Mouse (Mus musculus) heart, embryonic 10.5 days (tissue): ENCODE measurements at regions not wholly inside any gene's neighbourhood (a gene's known extent, or its start where the extent isn't known, plus 50 kb on each side); places are given as distances from the start of the nearest gene placed in this dataset.

Source experiments
- DNase-seq: peaks from one replicate; pipeline ENCODE4 v3.0.0-alpha.2; 2017; ENCODE audit warnings: low spot score
- H3K27ac ChIP-seq: fragments of 300-500 bp; sonication (generic); 2 replicates; pipeline ENCODE4 v1.5.1; 2016; ENCODE audit warnings: mild to moderate bottlenecking
- H3K27me3 ChIP-seq: fragments of 300-500 bp; sonication (generic); 2 replicates; pipeline ENCODE4 v1.6.1; 2016; ENCODE audit warnings: mild to moderate bottlenecking; ENCODE audit not compliant: poor library complexity, insufficient read depth, severe bottlenecking
- H3K36me3 ChIP-seq: fragments of 300-500 bp; sonication (generic); 2 replicates; pipeline ENCODE4 v1.6.1; 2016; ENCODE audit warnings: mild to moderate bottlenecking, moderate library complexity
- H3K4me1 ChIP-seq: fragments of 300-500 bp; sonication (generic); 2 replicates; pipeline ENCODE4 v1.6.1; 2016; ENCODE audit warnings: mild to moderate bottlenecking
- H3K4me3 ChIP-seq: fragments of 300-500 bp; sonication (generic); 2 replicates; pipeline ENCODE4 v1.5.1; 2016; ENCODE audit warnings: mild to moderate bottlenecking, moderate library complexity
- H3K9me3 ChIP-seq: fragments of 300-500 bp; sonication (generic); 2 replicates; pipeline ENCODE4 v1.6.1; 2016; ENCODE audit warnings: mild to moderate bottlenecking, moderate library complexity
- WGBS: fragments of 180-500 bp; shearing (Covaris S2); methylation state at CpG from one replicate; pipeline ENCODE4 v1.1.7; 2016; 5-methylcytosine and 5-hydroxymethylcytosine counted together

- H3K4me1 ChIP-seq, result no peaks in the 10 kb centered on the region
- no peaks in the 10 kb centered on the region for H3K9me3 ChIP-seq
- no peaks in the 10 kb centered on the region for H3K36me3 ChIP-seq
- DNase-seq, result no peak
- H3K4me3 ChIP-seq, result no peak overlapping the region
- H3K27ac ChIP-seq, result no peak overlapping the region
- no peaks in the 10 kb centered on the region for H3K27me3 ChIP-seq
- WGBS, result 92% methylated on average over 1 of the region's 1 CpGs
Measured at GRCm38 (mm10) chr12:35758916-35759315, 166.5 kb upstream of the Agr3 start.

- Histone ChIP-seq H3K27ac (no peak overlapping the region), H3K36me3 (no peaks in the 10 kb centered on the region), H3K4me3 (no peak overlapping the region), H3K4me1 (no peaks in the 10 kb centered on the region), H3K9me3 (no peaks in the 10 kb centered on the region), H3K27me3 (no peaks in the 10 kb centered on the region)
- DNase-seq, result no peak
- 79% methylated on average over 4 of the region's 4 CpGs for WGBS
Measured at GRCm38 (mm10) chr12:35755159-35755558, 170.3 kb upstream of the Agr3 start.

- Histone ChIP-seq H3K27me3 (no peaks in the 10 kb centered on the region), H3K4me3 (no peak overlapping the region), H3K36me3 (no peaks in the 10 kb centered on the region), H3K9me3 (no peaks in the 10 kb centered on the region), H3K27ac (no peak overlapping the region), H3K4me1 (no peaks in the 10 kb centered on the region)
- DNase-seq, result no peak
- 74% methylated on average over 3 of the region's 3 CpGs for WGBS
Measured at GRCm38 (mm10) chr12:35747997-35748396, 177.4 kb upstream of the Agr3 start.

GRCm38 (mm10) chr12:35746691-35747299 lies 178.6 kb upstream of the Agr3 start:
- Histone ChIP-seq H3K4me3 (no peak overlapping the region), H3K4me1 (no peaks in the 10 kb centered on the region), H3K27ac (no peak overlapping the region), H3K27me3 (no peaks in the 10 kb centered on the region), H3K9me3 (no peaks in the 10 kb centered on the region), H3K36me3 (no peaks in the 10 kb centered on the region)
- DNase-seq, result no peak
- 56% methylated on average over 3 of the region's 3 CpGs for WGBS

GRCm38 (mm10) chr12:35742729-35743128 lies 182.7 kb upstream of the Agr3 start:
- H3K4me3 ChIP-seq, result no peak overlapping the region
- no peak overlapping the region for H3K27ac ChIP-seq
- H3K36me3 ChIP-seq, result no peaks in the 10 kb centered on the region
- 49% methylated on average over 1 of the region's 1 CpGs for WGBS
- H3K27me3 ChIP-seq, result no peaks in the 10 kb centered on the region
- no peak for DNase-seq
- no peaks in the 10 kb centered on the region for H3K9me3 ChIP-seq
- H3K4me1 ChIP-seq, result no peaks in the 10 kb centered on the region

GRCm38 (mm10) chr12:35736427-35736826 lies 189.0 kb upstream of the Agr3 start:
- no peaks in the 10 kb centered on the region for H3K4me1 ChIP-seq
- H3K27ac ChIP-seq, result no peak overlapping the region
- WGBS, result 47% methylated on average over 2 of the region's 2 CpGs
- no peaks in the 10 kb centered on the region for H3K36me3 ChIP-seq
- H3K27me3 ChIP-seq, result no peaks in the 10 kb centered on the region
- no peak overlapping the region for H3K4me3 ChIP-seq
- no peak for DNase-seq
- H3K9me3 ChIP-seq, result no peaks in the 10 kb centered on the region

- Histone ChIP-seq H3K27ac (no peak overlapping the region), H3K9me3 (no peaks in the 10 kb centered on the region), H3K4me3 (no peak overlapping the region), H3K27me3 (no peaks in the 10 kb centered on the region), H3K4me1 (no peaks in the 10 kb centered on the region), H3K36me3 (no peaks in the 10 kb centered on the region)
- no peak for DNase-seq
- 60% methylated on average over 2 of the region's 2 CpGs for WGBS
Measured at GRCm38 (mm10) chr12:35735002-35735401, 190.4 kb upstream of the Agr3 start.

- Histone ChIP-seq H3K36me3 (no peaks in the 10 kb centered on the region), H3K27ac (no peak overlapping the region), H3K4me1 (no peaks in the 10 kb centered on the region), H3K9me3 (no peaks in the 10 kb centered on the region), H3K4me3 (no peak overlapping the region), H3K27me3 (no peaks in the 10 kb centered on the region)
- DNase-seq, result no peak
- 92% methylated on average over 1 of the region's 1 CpGs for WGBS
Measured at GRCm38 (mm10) chr12:35734371-35734770, 191.0 kb upstream of the Agr3 start.

- Histone ChIP-seq H3K36me3 (no peaks in the 10 kb centered on the region), H3K4me3 (no peak overlapping the region), H3K4me1 (no peaks in the 10 kb centered on the region), H3K27me3 (no peaks in the 10 kb centered on the region), H3K27ac (no peak overlapping the region), H3K9me3 (no peaks in the 10 kb centered on the region)
- WGBS, result 85% methylated on average over 2 of the region's 2 CpGs
- no peak for DNase-seq
Measured at GRCm38 (mm10) chr12:35733580-35733979, 191.8 kb upstream of the Agr3 start.

GRCm38 (mm10) chr12:35725910-35726309 lies 191.1 kb upstream of the Ahr start:
- DNase-seq, result no peak
- Histone ChIP-seq H3K9me3 (no peaks in the 10 kb centered on the region), H3K36me3 (no peaks in the 10 kb centered on the region), H3K27me3 (no peaks in the 10 kb centered on the region), H3K27ac (no peak overlapping the region), H3K4me3 (no peak overlapping the region), H3K4me1 (no peaks in the 10 kb centered on the region)
- 91% methylated on average over 1 of the region's 1 CpGs for WGBS

GRCm38 (mm10) chr12:35724132-35724531 lies 189.3 kb upstream of the Ahr start:
- no peak for DNase-seq
- Histone ChIP-seq H3K4me1 (no peaks in the 10 kb centered on the region), H3K27me3 (no peaks in the 10 kb centered on the region), H3K36me3 (no peaks in the 10 kb centered on the region), H3K27ac (no peak overlapping the region), H3K4me3 (no peak overlapping the region), H3K9me3 (no peaks in the 10 kb centered on the region)
- 68% methylated on average over 4 of the region's 4 CpGs for WGBS

- Histone ChIP-seq H3K9me3 (no peaks in the 10 kb centered on the region), H3K4me3 (no peak overlapping the region), H3K27ac (no peak overlapping the region), H3K36me3 (no peaks in the 10 kb centered on the region), H3K27me3 (no peaks in the 10 kb centered on the region), H3K4me1 (no peaks in the 10 kb centered on the region)
- WGBS, result 80% methylated on average over 4 of the region's 4 CpGs
- no peak for DNase-seq
Measured at GRCm38 (mm10) chr12:35712671-35713070, 177.8 kb upstream of the Ahr start.

- no peak for DNase-seq
- no peaks in the 10 kb centered on the region for H3K4me1 ChIP-seq
Measured at GRCm38 (mm10) chr12:35711549-35712070, 176.8 kb upstream of the Ahr start.

GRCm38 (mm10) chr12:35710323-35710722 lies 175.5 kb upstream of the Ahr start:
- 67% methylated on average over 5 of the region's 5 CpGs for WGBS
- H3K4me1 ChIP-seq, result no peaks in the 10 kb centered on the region

More at GRCm38 (mm10) chr12:35711549-35712070, 176.8 kb upstream of the Ahr start:
- Histone ChIP-seq H3K36me3 (no peaks in the 10 kb centered on the region), H3K27me3 (no peaks in the 10 kb centered on the region), H3K27ac (no peak overlapping the region), H3K9me3 (no peaks in the 10 kb centered on the region), H3K4me3 (no peak overlapping the region)
- 85% methylated on average over 6 of the region's 6 CpGs for WGBS

More at GRCm38 (mm10) chr12:35710323-35710722, 175.5 kb upstream of the Ahr start:
- H3K27me3 ChIP-seq, result no peaks in the 10 kb centered on the region
- no peak overlapping the region for H3K27ac ChIP-seq
- DNase-seq, result no peak
- no peaks in the 10 kb centered on the region for H3K9me3 ChIP-seq
- H3K36me3 ChIP-seq, result no peaks in the 10 kb centered on the region
- H3K4me3 ChIP-seq, result no peak overlapping the region
